Mouse (Mus musculus) cerebellum, adult 11 months (tissue): ENCODE data around the gene Fbxl17.

Source experiments
- DNase-seq: peaks from one replicate; pipeline ENCODE4 v3.0.0; 2022

The Fbxl17 gene

DNA sequence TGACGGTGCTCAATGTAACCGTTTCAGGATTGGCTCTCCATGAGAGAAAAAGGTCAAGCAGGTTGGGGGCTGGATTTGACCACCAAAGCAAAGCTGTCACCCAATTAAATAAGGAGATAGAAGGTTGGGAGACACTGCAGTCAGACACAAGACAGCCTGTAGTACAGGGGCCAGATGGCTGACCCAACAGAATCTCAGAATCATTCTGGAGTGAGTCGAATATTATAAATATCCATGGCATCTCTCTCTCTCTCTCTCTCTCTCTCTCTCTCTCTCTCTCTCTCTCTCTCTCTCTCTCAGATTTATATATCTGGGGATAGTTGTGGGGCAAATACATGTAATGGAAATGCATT is 487.3 kb downstream of the Fbxl17 start:
- DNase-seq = no peak

DNA sequence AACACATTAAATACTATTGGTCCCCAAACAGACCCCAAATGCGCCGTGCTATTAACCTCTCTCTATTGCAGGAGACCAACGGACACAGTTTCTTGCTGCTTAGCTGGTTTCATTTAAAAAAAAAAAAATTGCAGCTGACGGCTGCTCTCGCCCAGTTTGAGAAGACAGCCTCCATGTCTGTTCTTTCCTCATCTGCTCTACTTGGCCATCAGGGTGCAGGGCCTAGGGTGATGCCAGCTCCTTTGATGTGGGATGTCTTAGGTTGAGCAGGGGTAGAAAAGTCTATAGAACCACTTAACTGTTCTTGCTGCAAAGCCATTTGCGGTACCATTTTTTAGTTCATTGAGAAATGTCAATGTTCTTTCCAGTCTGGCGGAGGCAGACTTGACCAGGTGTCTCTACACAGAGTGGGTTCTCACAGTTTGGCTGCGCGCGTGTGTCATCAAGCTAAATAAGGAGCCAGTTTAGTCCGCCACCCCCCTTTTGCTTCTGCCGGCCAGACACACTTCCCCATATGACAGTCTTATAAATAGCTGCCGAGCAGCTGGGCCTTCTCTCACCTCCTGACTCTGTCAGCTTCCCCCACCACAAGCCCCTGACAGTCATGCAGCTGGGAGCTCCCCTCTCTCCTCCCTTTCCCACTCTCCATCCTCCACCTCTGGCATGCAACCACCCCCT is 487.8 kb downstream of the Fbxl17 start:
- DNase-seq = no peak

DNA sequence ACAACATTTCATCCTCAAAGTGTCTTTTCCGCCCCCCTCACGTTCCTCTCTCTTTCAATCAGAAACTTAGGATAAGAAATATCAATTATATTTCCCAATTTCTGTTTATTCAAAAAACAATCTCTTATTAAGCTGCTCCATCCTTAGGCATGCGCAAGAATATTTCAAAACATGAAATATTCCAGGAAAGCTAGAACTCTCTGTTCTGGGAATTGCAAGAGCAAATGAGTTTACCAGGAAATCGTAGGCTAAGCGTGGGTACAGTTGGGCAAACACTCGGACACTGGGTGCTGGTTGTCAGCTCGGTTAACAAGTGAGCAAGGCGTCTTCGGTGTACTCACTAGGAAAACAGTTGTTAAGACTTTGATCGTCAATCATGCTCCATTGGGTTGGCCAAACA is 489.0 kb downstream of the Fbxl17 start:
- no peak for DNase-seq

DNA sequence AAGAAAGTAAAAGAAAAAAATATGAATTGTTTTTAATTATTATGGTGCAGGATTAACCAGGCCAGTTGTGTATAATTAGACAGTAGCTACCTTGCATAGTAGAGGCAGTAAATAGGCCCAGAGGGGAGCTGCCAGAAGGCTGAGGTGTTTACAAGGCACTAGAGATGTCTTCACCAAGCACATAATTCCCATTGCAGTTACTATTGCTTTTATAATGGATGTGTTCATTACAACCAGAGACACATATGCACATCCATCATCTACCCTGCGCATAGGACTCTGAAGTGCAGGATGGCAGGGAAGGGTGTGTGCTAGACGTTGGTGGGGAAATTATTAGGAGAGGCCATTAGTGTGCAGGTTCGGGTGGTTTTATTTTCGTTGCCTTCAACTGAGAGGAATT is 491.0 kb downstream of the Fbxl17 start:
- DNase-seq = no peak

DNA sequence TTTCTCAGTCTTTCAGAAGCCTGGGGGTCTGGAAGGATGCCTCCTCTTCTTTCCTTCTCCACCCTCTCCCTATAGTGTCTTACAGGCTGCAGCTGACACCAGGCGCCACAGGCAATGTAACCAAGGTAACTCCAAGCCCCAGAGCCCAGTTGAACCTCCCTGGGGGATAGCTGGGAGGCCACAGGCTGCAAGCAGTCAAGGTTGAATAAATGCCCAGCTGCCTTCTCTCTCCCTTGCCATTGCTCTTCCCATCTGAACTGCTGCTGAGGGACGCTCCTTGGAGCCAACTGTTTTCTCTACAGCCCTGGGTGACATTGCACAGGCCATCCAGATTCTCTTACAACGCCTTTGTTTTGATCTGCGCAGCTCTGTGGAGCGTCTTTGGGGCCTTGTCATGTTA is 491.5 kb downstream of the Fbxl17 start:
- no peak for DNase-seq

DNA sequence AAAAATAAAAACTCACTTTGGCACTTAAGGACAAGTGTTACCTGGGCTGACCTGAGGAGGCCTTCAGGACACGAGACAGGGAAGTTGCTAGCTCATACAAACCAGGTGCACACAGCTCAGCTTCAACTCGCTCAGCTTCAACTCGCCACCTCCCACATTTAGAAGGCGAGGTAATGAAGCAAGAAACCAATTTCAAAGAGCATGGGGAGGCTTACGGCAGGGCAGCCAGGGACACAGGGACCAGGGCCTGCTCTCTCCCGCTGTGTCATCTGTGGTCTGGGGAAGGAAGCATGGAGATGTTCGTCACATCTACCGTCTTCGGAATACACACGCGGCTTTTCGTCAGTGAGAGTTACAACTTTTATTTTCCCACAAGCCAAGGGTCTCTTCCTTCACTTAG is 491.9 kb downstream of the Fbxl17 start:
- DNase-seq = no peak
